Mouse (Mus musculus) liver, embryonic 14.5 days (tissue): ENCODE data around the gene Igfbp4.

Source experiments
- CTCF ChIP-seq: IDR thresholded peaks from 2 replicates; pipeline ENCODE4 v1.5.1; 2016; ENCODE audit warnings: antibody characterized with exemption, low read depth, control low read depth
- EP300 ChIP-seq: IDR thresholded peaks from 2 replicates; pipeline ENCODE4 v1.6.1; 2016; ENCODE audit warnings: antibody characterized with exemption, low read depth

GRCm38 (mm10) chr11:99101693-99102092 lies 60.6 kb downstream of the Igfbp4 start:
- TF ChIP-seq CTCF: no peak
- no peak for TF ChIP-seq EP300
